Comparison of ENCODE assay signal across 15 mouse cellular contexts in genomic region chr2:124704922-124705321, GRCm38 (mm10).
DNase-seq lines count a peak whose midpoint lies in the region; ATAC-seq lines count a peak whose summit lies in the region.
"Had no signal": no experiment of that assay in that cellular context is flagged by ENCODE, and none has a peak within 500 bp of the region (broad histone marks: within the 10 kb centered on the region; RNA-seq: fewer than 3 reads in every experiment).

No protein-coding gene starts in this region.

- H3K4me3 ChIP-seq in kidney, embryonic 16.5 days (ENCODE audit: low read length), result no peak overlapping the region
- no peak overlapping the region for H3K4me3 ChIP-seq in heart, embryonic 12.5 days
- no peak overlapping the region for H3K4me3 ChIP-seq in liver, embryonic 11.5 days (ENCODE audit: low read depth, low read length)
- H3K4me3 ChIP-seq: gastrocnemius, adult 2 months; midbrain, embryonic 12.5 days had no signal

- peak overlapping the region; percentile 28 for H3K27ac ChIP-seq in kidney, embryonic 16.5 days (ENCODE audit: low read length)
- peak overlapping the region; percentile 64 for H3K27ac ChIP-seq in heart, embryonic 12.5 days (ENCODE audit: poor library complexity, severe bottlenecking)
- no peak overlapping the region for H3K27ac ChIP-seq in liver, embryonic 11.5 days (ENCODE audit: low read depth, low read length)
- H3K27ac ChIP-seq: gastrocnemius, adult 2 months; midbrain, embryonic 12.5 days had no signal

- 56% methylated on average over 4 of the region's 4 CpGs for WGBS in kidney, embryonic 16.5 days
- WGBS in heart, embryonic 12.5 days, result 53% methylated on average over 4 of the region's 4 CpGs
- WGBS in liver, embryonic 11.5 days, result 56% methylated on average over 4 of the region's 4 CpGs

- no peaks in the 10 kb centered on the region for H3K27me3 ChIP-seq in kidney, embryonic 16.5 days (ENCODE audit: insufficient read depth, low read length)
- H3K27me3 ChIP-seq in heart, embryonic 12.5 days (replicated peaks), result no peaks in the 10 kb centered on the region
- no peaks in the 10 kb centered on the region for H3K27me3 ChIP-seq in liver, embryonic 11.5 days (replicated peaks; ENCODE audit: control insufficient read depth, insufficient read depth, low read length)
- H3K27me3 ChIP-seq: CH12.LX; midbrain, embryonic 12.5 days had no signal

- DNase-seq in kidney, adult 9 months, result no peak
- DNase-seq in T-cell, adult 2 months (ENCODE audit: low spot score), result peak; percentile 10
- no peak for DNase-seq in liver, embryonic 11.5 days (ENCODE audit: low spot score)
- DNase-seq in left cerebral cortex, postnatal 14 days (ENCODE audit: low spot score in 2 of 2), result no peak
- no peak for DNase-seq in layer of hippocampus, adult 18-20 months (ENCODE audit: low spot score in 2 of 2)
- DNase-seq in adrenal gland, postnatal 25 days, result no peak
- DNase-seq: gastrocnemius, adult 2 months; layer of hippocampus, postnatal 36 days; right cerebral cortex, postnatal 4 days; thymus, adult 2 months had no signal

- H3K9ac ChIP-seq in kidney, embryonic 16.5 days (replicated peaks; ENCODE audit: low read length), result no peak overlapping the region
- no peak overlapping the region for H3K9ac ChIP-seq in heart, embryonic 12.5 days
- no peak overlapping the region for H3K9ac ChIP-seq in liver, embryonic 11.5 days (ENCODE audit: low read depth, low read length)
- H3K9ac ChIP-seq: midbrain, embryonic 12.5 days had no signal

- no peak overlapping the region for H3K4me2 ChIP-seq in kidney, embryonic 16.5 days (replicated peaks; ENCODE audit: low read depth, low read length)
- H3K4me2 ChIP-seq in heart, embryonic 12.5 days, result no peak overlapping the region
- no peak overlapping the region for H3K4me2 ChIP-seq in liver, embryonic 11.5 days
- H3K4me2 ChIP-seq: midbrain, embryonic 12.5 days had no signal

- no peaks in the 10 kb centered on the region for H3K36me3 ChIP-seq in kidney, embryonic 16.5 days (ENCODE audit: insufficient read depth, low read length)
- no peaks in the 10 kb centered on the region for H3K36me3 ChIP-seq in heart, embryonic 12.5 days
- no peaks in the 10 kb centered on the region for H3K36me3 ChIP-seq in liver, embryonic 11.5 days (ENCODE audit: control insufficient read depth, insufficient read depth, low read length)
- H3K36me3 ChIP-seq: midbrain, embryonic 12.5 days had no signal

- 0 out of 2 replicates have a peak, but pooled peaks cover 3% of the 10 kb centered on the region for H3K4me1 ChIP-seq in kidney, embryonic 16.5 days (ENCODE audit: insufficient read depth, low read length)
- no peaks in the 10 kb centered on the region; the same call in 1 of the 2 replicates for H3K4me1 ChIP-seq in heart, embryonic 12.5 days (replicated peaks)
- no peaks in the 10 kb centered on the region for H3K4me1 ChIP-seq in liver, embryonic 11.5 days (replicated peaks; ENCODE audit: control insufficient read depth, insufficient read depth, low read length)
- H3K4me1 ChIP-seq: midbrain, embryonic 12.5 days had no signal

- peak; percentile 31 for ATAC-seq in kidney, embryonic 16.5 days (ENCODE audit: low FRiP score, low TSS enrichment)
- ATAC-seq in heart, embryonic 12.5 days (ENCODE audit: insufficient number of reproducible peaks, low FRiP score), result peak; percentile 88
- ATAC-seq in liver, embryonic 11.5 days (replicated peaks; ENCODE audit: low FRiP score), result peak; percentile 39; the same call in 1 of the 2 replicates
- ATAC-seq: hindbrain, embryonic 16.5 days had no signal

- intact Hi-C loops in left cerebral cortex, postnatal 14 days (cut with DNase I), result no loop called here

- H3K9me3 ChIP-seq in kidney, embryonic 16.5 days (ENCODE audit: low read length), result no peaks in the 10 kb centered on the region
- H3K9me3 ChIP-seq in heart, embryonic 12.5 days (replicated peaks), result no peaks in the 10 kb centered on the region
- no peaks in the 10 kb centered on the region for H3K9me3 ChIP-seq in liver, embryonic 11.5 days (ENCODE audit: control insufficient read depth, low read length)
- H3K9me3 ChIP-seq: midbrain, embryonic 12.5 days had no signal

Comparison
In these comparisons a context has a peak if more than half of its experiments do, and no peak if none do; other contexts are left out.
1. ATAC-seq: peak in every context shown above with its lines; median percentile 88 in heart, embryonic 12.5 days; 39 in liver, embryonic 11.5 days; 31 in kidney, embryonic 16.5 days.